Mouse (Mus musculus): ENCODE results near the gene Sbpl.

DNA sequence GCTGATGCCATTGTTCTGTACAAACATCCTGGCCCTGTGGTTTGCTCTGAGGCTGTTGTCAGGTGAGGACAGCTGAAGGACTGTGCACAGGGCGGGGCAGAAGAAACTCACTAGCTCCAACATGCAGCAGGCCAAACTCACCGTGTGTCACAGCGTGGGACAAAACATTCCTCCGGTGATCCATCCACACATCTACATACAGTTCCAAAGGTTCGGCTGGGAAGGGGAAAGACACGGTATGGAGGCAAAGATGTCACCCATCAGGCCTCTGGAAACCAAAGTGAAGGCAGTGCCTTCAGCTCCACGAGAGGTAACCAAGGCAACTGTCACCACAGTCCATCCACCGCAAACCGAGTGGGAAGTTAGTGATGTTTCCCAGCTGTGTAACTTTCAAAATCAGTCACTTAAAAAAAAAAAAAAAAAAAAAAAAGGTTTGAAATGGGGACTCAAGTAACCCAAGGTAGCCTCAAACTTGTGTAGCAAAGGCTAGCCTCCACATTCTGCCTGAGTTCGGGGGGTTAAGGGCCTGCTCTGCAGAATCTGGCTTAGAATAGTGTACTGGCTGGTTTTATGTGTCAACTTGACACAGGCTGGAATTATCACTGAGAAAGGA, 25.3 kb upstream of the Sbpl start, which contains the start of gene Prss30:
- no peak for TF ChIP-seq CTCF (IDR thresholded peaks at IDR 0.05; ENCODE audit: insufficient read depth, low read depth, low read length)
- TF ChIP-seq POLR2A (IDR thresholded peaks at IDR 0.05; ENCODE audit: insufficient read depth, low read depth, low read length), result no peak
